Mouse (Mus musculus) lung, embryonic 14.5 days (tissue): ENCODE measurements at regions not wholly inside any gene's neighbourhood (a gene's known extent, or its start where the extent isn't known, plus 50 kb on each side); places are given as distances from the start of the nearest gene placed in this dataset.

Source experiments
- ATAC-seq: fragments of 200-750 bp; cut with Nextera tagmentation; 2 replicates; pipeline ENCODE4 v1.8.0; 2017; ENCODE audit warnings: mild to moderate bottlenecking, moderate TSS enrichment, moderate library complexity; ENCODE audit not compliant: insufficient read depth
- DNase-seq: peaks from one replicate; pipeline ENCODE4 v3.0.0-alpha.2; 2015
- H3K27ac ChIP-seq: fragments of 300-500 bp; sonication (generic); 2 replicates; pipeline ENCODE4 v1.5.1; 2014; ENCODE audit warnings: low read depth, mild to moderate bottlenecking, moderate library complexity
- H3K27me3 ChIP-seq: fragments of 300-500 bp; sonication (generic); 2 replicates; pipeline ENCODE4 v1.6.1; 2014; ENCODE audit warnings: low read length, control low read depth; ENCODE audit not compliant: insufficient read depth
- H3K36me3 ChIP-seq: fragments of 300-500 bp; sonication (generic); 2 replicates; pipeline ENCODE4 v1.6.1; 2014; ENCODE audit warnings: control low read depth; ENCODE audit not compliant: insufficient read depth
- H3K4me1 ChIP-seq: fragments of 300-500 bp; sonication (generic); 2 replicates; pipeline ENCODE4 v1.6.1; 2014; ENCODE audit warnings: antibody characterized with exemption, control low read depth; ENCODE audit not compliant: insufficient read depth
- H3K4me2 ChIP-seq: fragments of 300-500 bp; sonication (generic); 2 replicates; pipeline ENCODE4 v1.6.1; 2014; ENCODE audit warnings: mild to moderate bottlenecking
- H3K4me3 ChIP-seq: fragments of 300-500 bp; sonication (generic); 2 replicates; pipeline ENCODE4 v1.5.1; 2014; ENCODE audit warnings: low read depth, low read length
- H3K9ac ChIP-seq: fragments of 300-500 bp; sonication (generic); 2 replicates; pipeline ENCODE4 v1.6.1; 2014
- H3K9me3 ChIP-seq: fragments of 300-500 bp; sonication (generic); 2 replicates; pipeline ENCODE4 v1.6.1; 2016; ENCODE audit warnings: low read depth, low read length, control low read depth
- CTCF ChIP-seq: IDR thresholded peaks from 2 replicates; pipeline ENCODE4 v1.5.1; 2016; ENCODE audit warnings: antibody characterized with exemption, low read depth
- WGBS: fragments of 180-500 bp; shearing (Covaris S2); extraction: QIAGEN DNeasy Blood & Tissue Kit; methylation state at CpG from one replicate; pipeline ENCODE4 v1.1.7; 2014; 5-methylcytosine and 5-hydroxymethylcytosine counted together

GRCm38 (mm10) chr12:39371480-39372245 is 592.5 kb downstream of the Etv1 start:
- Histone ChIP-seq H3K27me3 (no peaks in the 10 kb centered on the region), H3K4me2 (no peak overlapping the region), H3K9me3 (no peaks in the 10 kb centered on the region), H3K4me1 (no peaks in the 10 kb centered on the region), H3K27ac (no peak overlapping the region), H3K36me3 (no peaks in the 10 kb centered on the region), H3K4me3 (no peak overlapping the region), H3K9ac (no peak overlapping the region)
- DNase-seq: no peak
- no peak for ATAC-seq
- TF ChIP-seq CTCF: no peak

GRCm38 (mm10) chr12:39373721-39374120 is 594.5 kb downstream of the Etv1 start:
- no peaks in the 10 kb centered on the region for H3K36me3 ChIP-seq
- H3K9ac ChIP-seq: no peak overlapping the region
- no peak overlapping the region for H3K4me3 ChIP-seq
- no peak for TF ChIP-seq CTCF
- no peaks in the 10 kb centered on the region for H3K4me1 ChIP-seq
- no peak for DNase-seq
- no peak overlapping the region for H3K4me2 ChIP-seq
- H3K27me3 ChIP-seq: no peaks in the 10 kb centered on the region
- ATAC-seq: no peak
- H3K9me3 ChIP-seq: no peaks in the 10 kb centered on the region
- no peak overlapping the region for H3K27ac ChIP-seq
- WGBS: 86% methylated on average over 1 of the region's 1 CpGs
